Mouse (Mus musculus) MEL (cell line): ENCODE results near the gene C1s2. TPM values are rescaled to one million over a fixed set of nuclear protein-coding genes. Genes with fewer than 3 reads are reported as not detected.
"Not testable (repeated sequence)": the region's sequence is repeated elsewhere in the genome, so short reads cannot be mapped to it uniquely, and the experiment has no call there.

ENCODE experiments used
- DNase-seq: peaks from one replicate; pipeline ENCODE4 v3.0.0; 2011; ENCODE audit warnings: low read depth, low spot score
- H3K27ac ChIP-seq: 2 replicates; pipeline ENCODE4 v1.5.1; 2012; ENCODE audit warnings: low read depth, mild to moderate bottlenecking, control low read depth, low read length, moderate library complexity; ENCODE audit not compliant: control insufficient read depth
- H3K27me3 ChIP-seq, 2 experiments: fragments of 150-350 bp in 1 of 2; sonication (generic) in 1 of 2; 2 replicates each; pipeline ENCODE4 v1.6.1; 2012; ENCODE audit warnings: low read length in 2 of 2, mild to moderate bottlenecking in 2 of 2, improper control_type of control experiment in 1 of 2, moderate library complexity in 1 of 2; ENCODE audit not compliant: insufficient read depth in 2 of 2, control insufficient read depth in 1 of 2
- H3K36me3 ChIP-seq, 2 experiments: 2 replicates each; pipeline ENCODE4 v1.6.1; 2012 to 2014; ENCODE audit warnings: low read length in 2 of 2, improper control_type of control experiment in 1 of 2, inconsistent platforms in 1 of 2, mild to moderate bottlenecking in 1 of 2; ENCODE audit not compliant: insufficient read depth in 2 of 2, control insufficient read depth in 1 of 2
- H3K4me1 ChIP-seq, 2 experiments: fragments of 150-350 bp in 1 of 2; sonication (generic) in 1 of 2; 2 replicates each; pipeline ENCODE4 v1.6.1; 2012; ENCODE audit warnings: low read length in 2 of 2, improper control_type of control experiment in 1 of 2, mild to moderate bottlenecking in 1 of 2; ENCODE audit not compliant: insufficient read depth in 2 of 2, control insufficient read depth in 1 of 2
- H3K4me3 ChIP-seq, 2 experiments: fragments of 150-350 bp in 1 of 2; sonication (generic) in 1 of 2; 2 replicates each; pipeline ENCODE4 v1.5.1; 2012; ENCODE audit warnings: low read depth in 2 of 2, low read length in 2 of 2, mild to moderate bottlenecking in 2 of 2, moderate library complexity in 2 of 2, control low read depth in 1 of 2, improper control_type of control experiment in 1 of 2; ENCODE audit not compliant: control insufficient read depth in 1 of 2, insufficient read depth in 1 of 2
- H3K79me2 ChIP-seq: 2 replicates; pipeline ENCODE4 v1.6.1; 2012; ENCODE audit warnings: mild to moderate bottlenecking, low read length, moderate library complexity; ENCODE audit not compliant: control insufficient read depth, poor library complexity, insufficient read depth
- H3K9ac ChIP-seq: 2 replicates; pipeline ENCODE4 v1.6.1; 2012; ENCODE audit warnings: low read depth, mild to moderate bottlenecking, control low read depth, low read length, moderate library complexity; ENCODE audit not compliant: control insufficient read depth, poor library complexity, severe bottlenecking
- H3K9me3 ChIP-seq: fragments of 150-350 bp; sonication (generic); replicated peaks from 2 replicates; pipeline ENCODE4 v1.6.1; 2012; ENCODE audit warnings: mild to moderate bottlenecking, low read length, improper control_type of control experiment, moderate library complexity; ENCODE audit not compliant: insufficient read depth
- BHLHE40 ChIP-seq: IDR thresholded peaks from 2 replicates; pipeline ENCODE4 v1.6.1; 2012; ENCODE audit warnings: low read depth, mild to moderate bottlenecking, inconsistent platforms, low read length, improper control_type of control experiment, borderline replicate concordance
- CHD1 ChIP-seq: IDR thresholded peaks from 2 replicates; pipeline ENCODE4 v1.6.1; 2012; ENCODE audit warnings: low read depth, mild to moderate bottlenecking, inconsistent platforms, low read length, improper control_type of control experiment
- ELF1 ChIP-seq: IDR thresholded peaks from 2 replicates; pipeline ENCODE4 v1.6.1; 2014; ENCODE audit warnings: low read depth, mild to moderate bottlenecking, inconsistent platforms, low read length, improper control_type of control experiment, moderate library complexity
- EP300 ChIP-seq, 2 experiments: IDR thresholded peaks; 2 replicates each; pipeline ENCODE4 v1.6.1; 2011; ENCODE audit warnings: improper control_type of control experiment in 2 of 2, low read length in 2 of 2, low read depth in 1 of 2, mild to moderate bottlenecking in 1 of 2
- GABPA ChIP-seq: IDR thresholded peaks from 2 replicates; pipeline ENCODE4 v1.6.1; 2012; ENCODE audit warnings: low read depth, mild to moderate bottlenecking, inconsistent platforms, low read length, improper control_type of control experiment, moderate library complexity
- GATA1 ChIP-seq: IDR thresholded peaks from 2 replicates; pipeline ENCODE4 v1.6.1; 2011; ENCODE audit warnings: low read depth, low read length, improper control_type of control experiment
- JUND ChIP-seq: IDR thresholded peaks from 2 replicates; pipeline ENCODE4 v1.6.1; 2011; ENCODE audit warnings: low read depth, mild to moderate bottlenecking, improper control_type of control experiment, low read length
- KAT2A ChIP-seq: conservative IDR thresholded peaks from 2 replicates; pipeline ENCODE4 v1.6.1; 2012; ENCODE audit warnings: low read depth, low read length, improper control_type of control experiment, inconsistent platforms
- MAFK ChIP-seq: IDR thresholded peaks from 2 replicates; pipeline ENCODE4 v1.6.1; 2011; ENCODE audit warnings: low read depth, mild to moderate bottlenecking, low read length, improper control_type of control experiment, borderline replicate concordance
- MAZ ChIP-seq: IDR thresholded peaks from 2 replicates; pipeline ENCODE4 v1.6.1; 2012; ENCODE audit warnings: low read depth, mild to moderate bottlenecking, inconsistent platforms, low read length, improper control_type of control experiment
- MEF2A ChIP-seq: IDR thresholded peaks from 2 replicates; pipeline ENCODE4 v1.6.1; 2014; ENCODE audit warnings: low read depth, mild to moderate bottlenecking, inconsistent platforms, low read length, improper control_type of control experiment; ENCODE audit not compliant: poor library complexity, insufficient replicate concordance, severe bottlenecking; ENCODE audit errors: extremely low read depth
- MYB ChIP-seq: IDR thresholded peaks from 2 replicates; pipeline ENCODE4 v1.6.1; 2011; ENCODE audit warnings: mild to moderate bottlenecking, low read depth, low read length, improper control_type of control experiment
- NELFE ChIP-seq: IDR thresholded peaks from 2 replicates; pipeline ENCODE4 v1.6.1; 2011; ENCODE audit warnings: low read depth, low read length, improper control_type of control experiment
- POLR2A ChIP-seq, 2 experiments: IDR thresholded peaks; 2 replicates each; pipeline ENCODE4 v1.6.1; 2011 to 2012; ENCODE audit warnings: low read length in 2 of 2, mild to moderate bottlenecking in 2 of 2, control low read depth in 1 of 2, improper control_type of control experiment in 1 of 2, low read depth in 1 of 2, moderate library complexity in 1 of 2; ENCODE audit not compliant: control insufficient read depth in 1 of 2, insufficient read depth in 1 of 2, poor library complexity in 1 of 2
- RAD21 ChIP-seq: IDR thresholded peaks from 2 replicates; pipeline ENCODE4 v1.6.1; 2011; ENCODE audit warnings: mild to moderate bottlenecking, low read depth, low read length, improper control_type of control experiment
- RCOR1 ChIP-seq: IDR thresholded peaks from 2 replicates; pipeline ENCODE4 v1.6.1; 2012; ENCODE audit warnings: low read depth, mild to moderate bottlenecking, inconsistent platforms, low read length, improper control_type of control experiment
- SIN3A ChIP-seq: IDR thresholded peaks from 2 replicates; pipeline ENCODE4 v1.6.1; 2012; ENCODE audit warnings: low read length, improper control_type of control experiment, inconsistent platforms
- TBP ChIP-seq: IDR thresholded peaks from 2 replicates; pipeline ENCODE4 v1.8.0; 2011; ENCODE audit warnings: low read depth, low read length, improper control_type of control experiment
- UBTF ChIP-seq: IDR thresholded peaks from 2 replicates; pipeline ENCODE4 v1.6.1; 2012; ENCODE audit warnings: low read depth, mild to moderate bottlenecking, inconsistent platforms, low read length, improper control_type of control experiment, moderate library complexity, borderline replicate concordance; ENCODE audit not compliant: insufficient read depth
- USF1 ChIP-seq: IDR thresholded peaks from 2 replicates; pipeline ENCODE4 v1.6.1; 2014; ENCODE audit warnings: low read depth, mild to moderate bottlenecking, inconsistent platforms, low read length, improper control_type of control experiment, moderate library complexity
- ZKSCAN1 ChIP-seq: IDR thresholded peaks from 2 replicates; pipeline ENCODE4 v1.6.1; 2012; ENCODE audit warnings: low read depth, mild to moderate bottlenecking, inconsistent platforms, low read length, improper control_type of control experiment, moderate library complexity
- polyA plus RNA-seq, 2 experiments: library from polyadenylated mRNA; stranded (reverse) in 1 of 2; unstranded in 1 of 2; fragments of >175 nt in 1 of 2; fragments of >200 nt in 1 of 2; gene quantifications; 2 replicates each; pipeline versions ENCODE4 v1.2.1 to v1.2.4; 2012; ENCODE audit warnings: low replicate concordance in 2 of 2, low read depth in 1 of 2; ENCODE audit not compliant: insufficient read length in 2 of 2, insufficient read depth in 1 of 2, missing spikeins in 1 of 2
- total RNA-seq: library from RNA; depleted of rRNA; stranded (reverse); fragments of 300-350 nt; gene quantifications from 2 replicates; pipeline ENCODE4 v1.2.3, GENCODE M21; 2012

Gene C1s2
- total and polyA plus RNA-seq, 3 experiments: 0.12 to 0.25 TPM; not detected in 1

- peak; percentile 89 for TF ChIP-seq MYB
- no peak for TF ChIP-seq RAD21
- TF ChIP-seq CHD1: no peak
- no peak for TF ChIP-seq ZKSCAN1
- TF ChIP-seq TBP: no peak
- TF ChIP-seq MEF2A: no peak
- no peak for TF ChIP-seq BHLHE40
- TF ChIP-seq SIN3A: no peak
- TF ChIP-seq MAZ: no peak
- TF ChIP-seq UBTF: no peak
- no peak for TF ChIP-seq USF1
- peak; percentile 81 to 89 for TF ChIP-seq EP300 (IDR thresholded peaks at IDR 0.05; ENCODE audit: low read depth in 1 of 2, low read length in 2 of 2)
- no peak for TF ChIP-seq KAT2A
- TF ChIP-seq JUND: 0 out of 2 replicates have a peak, but pooled peaks have one; percentile 48
- TF ChIP-seq POLR2A (IDR thresholded peaks at IDR 0.05; ENCODE audit: control insufficient read depth in 1 of 2, insufficient read depth in 1 of 2, low read depth in 1 of 2, low read length in 2 of 2, poor library complexity in 1 of 2): no peak
- peak; percentile 58 for TF ChIP-seq GATA1
Observed at GRCm38 (mm10) chr6:124630763-124631162, 5.1 kb downstream of the C1s2 start (continued).

GRCm38 (mm10) chr6:124626184-124626583, 9.7 kb downstream of the C1s2 start:
- DNase-seq: peak; percentile 29
- H3K36me3 ChIP-seq, H3K4me3 ChIP-seq, H3K27ac ChIP-seq, H3K4me1 ChIP-seq, H3K79me2 ChIP-seq, H3K9ac ChIP-seq, H3K27me3 ChIP-seq, H3K9me3 ChIP-seq: not testable (repeated sequence)
- peak in 1 of 2 experiments; percentile 25; a peak in 1 of 4 replicates for TF ChIP-seq EP300 (IDR thresholded peaks at IDR 0.05; ENCODE audit: low read depth in 1 of 2, low read length in 2 of 2)
- peak; percentile 53; the same call in 1 of the 2 replicates for TF ChIP-seq RCOR1
- peak; percentile 62 for TF ChIP-seq GATA1

- H3K36me3 ChIP-seq: peaks cover 0 to 2% of the 10 kb centered on the region in 2 experiments; a peak in 2 of 4 replicates
- H3K27me3 ChIP-seq: no peaks in the 10 kb centered on the region
- H3K9ac ChIP-seq: no peak overlapping the region
- no peak overlapping the region for H3K27ac ChIP-seq
- no peak for DNase-seq
- no peaks in the 10 kb centered on the region for H3K9me3 ChIP-seq
- TF ChIP-seq GABPA (no peak), MAFK (no peak), ELF1 (no peak), KAT2A (no peak), MAZ (no peak), NELFE (no peak), RAD21 (no peak)
- no peak overlapping the region for H3K4me3 ChIP-seq
- H3K79me2 ChIP-seq: no peaks in the 10 kb centered on the region
- no peaks in the 10 kb centered on the region for H3K4me1 ChIP-seq
Observed at GRCm38 (mm10) chr6:124625612-124626011, 10.3 kb downstream of the C1s2 start.
